Mouse (Mus musculus): Measurements from ENCODE around the gene Zfp58.
"Not testable (repeated sequence)": the region's sequence is repeated elsewhere in the genome, so short reads cannot be mapped to it uniquely, and the experiment has no call there.

DNA sequence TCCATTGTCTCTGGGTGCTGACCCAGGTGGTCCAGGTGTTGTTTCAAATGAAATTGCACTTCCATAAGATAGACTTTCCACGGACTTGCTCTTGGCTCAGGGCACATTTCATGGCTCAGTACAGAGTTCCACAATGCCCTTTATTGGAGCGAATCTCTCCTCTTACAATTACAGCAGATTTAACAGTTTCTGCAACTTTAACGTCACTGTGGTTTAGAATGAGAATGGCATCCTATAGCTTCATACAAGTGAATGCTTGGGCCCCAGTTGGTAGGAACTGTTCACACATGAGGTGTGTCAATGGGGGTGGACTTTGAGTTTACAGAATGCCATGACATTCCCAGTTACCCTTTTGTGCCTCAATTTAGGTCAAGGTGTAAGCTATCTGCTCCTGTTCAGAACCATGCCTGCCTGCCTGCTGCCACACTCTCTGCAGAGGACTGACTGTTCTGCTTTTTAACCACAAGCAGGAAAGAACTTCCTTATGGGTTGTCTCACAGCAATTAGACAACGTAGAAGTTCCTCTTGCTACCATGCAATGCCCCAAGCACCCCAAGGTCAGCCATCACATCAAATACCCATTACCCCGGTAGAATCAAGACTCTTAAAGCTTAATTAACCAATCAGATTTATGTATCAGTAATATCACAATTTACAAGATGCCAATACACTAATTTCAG, 36.7 kb downstream of the Zfp58 start:
- TF ChIP-seq CTCF (IDR thresholded peaks at IDR 0.05; ENCODE audit: low read depth, low read length); POLR2A (IDR thresholded peaks at IDR 0.05; ENCODE audit: borderline replicate concordance, low read depth, low read length): not testable (repeated sequence)
